Mouse (Mus musculus) lung, embryonic 16.5 days (tissue): ENCODE results near the gene Ang2. TPM values are rescaled to one million over a fixed set of nuclear protein-coding genes. Genes with fewer than 3 reads are reported as not detected.
"Not testable (repeated sequence)": the region's sequence is repeated elsewhere in the genome, so short reads cannot be mapped to it uniquely, and the experiment has no call there.

ENCODE experiments used
- ATAC-seq: fragments of 200-750 bp; cut with Nextera tagmentation; 2 replicates; pipeline ENCODE4 v1.8.0; 2017; ENCODE audit warnings: low read depth, mild to moderate bottlenecking, moderate library complexity
- H3K27ac ChIP-seq: fragments of 300-500 bp; sonication (generic); 2 replicates; pipeline ENCODE4 v1.5.1; 2014; ENCODE audit warnings: mild to moderate bottlenecking, control low read depth, low read length
- H3K27me3 ChIP-seq: fragments of 300-500 bp; sonication (generic); 2 replicates; pipeline ENCODE4 v1.6.1; 2014; ENCODE audit warnings: low read depth, low read length, mixed read lengths; ENCODE audit not compliant: control insufficient read depth, insufficient read depth
- H3K36me3 ChIP-seq: fragments of 300-500 bp; sonication (generic); 2 replicates; pipeline ENCODE4 v1.6.1; 2014; ENCODE audit warnings: low read length; ENCODE audit not compliant: control insufficient read depth, insufficient read depth
- H3K4me1 ChIP-seq: fragments of 300-500 bp; sonication (generic); replicated peaks from 2 replicates; pipeline ENCODE4 v1.6.1; 2014; ENCODE audit warnings: low read length, mixed read lengths; ENCODE audit not compliant: control insufficient read depth, insufficient read depth
- H3K4me2 ChIP-seq: fragments of 300-500 bp; sonication (generic); 2 replicates; pipeline ENCODE4 v1.6.1; 2014; ENCODE audit warnings: low read depth, low read length, control low read depth
- H3K4me3 ChIP-seq: fragments of 300-500 bp; sonication (generic); 2 replicates; pipeline ENCODE4 v1.5.1; 2014; ENCODE audit warnings: mild to moderate bottlenecking, low read length, control low read depth
- H3K9ac ChIP-seq: fragments of 300-500 bp; sonication (generic); 2 replicates; pipeline ENCODE4 v1.6.1; 2014; ENCODE audit warnings: low read length, control low read depth
- H3K9me3 ChIP-seq: fragments of 300-500 bp; sonication (generic); 2 replicates; pipeline ENCODE4 v1.6.1; 2016; ENCODE audit warnings: low read length; ENCODE audit not compliant: control insufficient read depth
- WGBS: fragments of 180-500 bp; shearing (Covaris S2); extraction: QIAGEN DNeasy Blood & Tissue Kit; methylation state at CpG from one replicate; pipeline ENCODE4 v1.1.7; 2014; 5-methylcytosine and 5-hydroxymethylcytosine counted together
- polyA plus RNA-seq: library from polyadenylated mRNA; unstranded; fragments of >200 nt; fragmentation: Nextera tagmentation; extraction: Ambion mirVana; gene quantifications from 2 replicates; pipeline ENCODE4 v1.2.1, GENCODE M21; 2015

Gene Ang2
- polyA plus RNA-seq, 1 experiment from 2014 or later = not detected

DNA sequence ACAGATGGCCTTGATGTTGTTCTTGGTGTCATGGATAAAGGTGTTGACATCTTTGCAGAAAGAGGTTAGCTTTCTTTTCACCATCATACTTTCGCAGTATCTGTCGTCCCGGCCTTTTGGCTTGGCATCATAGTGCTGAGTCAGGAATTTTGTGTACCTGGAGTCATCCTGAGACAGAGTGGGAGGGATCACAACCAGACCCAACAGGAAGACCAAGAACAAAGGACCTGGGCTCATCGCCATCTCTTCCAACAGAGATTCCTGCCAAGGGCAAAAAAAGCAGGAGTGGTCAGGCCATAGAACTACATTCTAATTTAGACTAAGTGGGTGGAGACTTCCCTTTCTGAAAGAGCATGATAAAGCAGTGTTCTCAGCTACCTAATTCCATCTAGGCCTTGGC, 3.3 kb downstream of the Ang2 start:
- WGBS = 84% methylated on average over 4 of the region's 4 CpGs

DNA sequence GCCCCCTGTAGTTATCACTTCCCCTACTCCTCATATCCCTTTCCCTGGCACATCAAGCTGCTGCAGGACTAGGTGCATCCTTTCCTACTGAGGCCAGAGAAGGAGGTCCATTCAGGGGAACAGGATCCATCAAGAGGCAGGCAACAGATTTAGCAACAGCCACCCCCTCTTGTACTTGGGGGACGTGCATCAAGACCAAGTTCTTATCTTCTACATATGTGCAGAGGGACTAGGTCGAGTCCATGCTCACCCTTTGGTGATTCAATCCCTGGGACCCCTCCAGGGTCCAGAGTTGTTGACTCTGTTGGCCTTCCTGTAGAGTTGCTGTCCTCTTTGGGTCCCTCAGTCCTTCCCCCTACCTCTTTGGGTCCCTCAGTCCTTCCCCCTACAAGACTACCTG, 17.9 kb downstream of the Ang2 start:
- not testable (repeated sequence) for H3K4me3 ChIP-seq, H3K4me2 ChIP-seq, H3K27ac ChIP-seq, H3K36me3 ChIP-seq, H3K27me3 ChIP-seq, H3K9ac ChIP-seq, H3K9me3 ChIP-seq, ATAC-seq, H3K4me1 ChIP-seq
- 76% methylated on average over 2 of the region's 2 CpGs for WGBS

More for the DNA sequence above, 3.3 kb downstream of the Ang2 start:
- no peak overlapping the region for H3K9ac ChIP-seq
- H3K36me3 ChIP-seq = no peaks in the 10 kb centered on the region
- no peak overlapping the region for H3K4me2 ChIP-seq
- no peaks in the 10 kb centered on the region for H3K9me3 ChIP-seq
- no peak overlapping the region for H3K4me3 ChIP-seq
- no peak for ATAC-seq
- H3K27ac ChIP-seq = no peak overlapping the region
- no peaks in the 10 kb centered on the region for H3K27me3 ChIP-seq
- no peaks in the 10 kb centered on the region for H3K4me1 ChIP-seq

DNA sequence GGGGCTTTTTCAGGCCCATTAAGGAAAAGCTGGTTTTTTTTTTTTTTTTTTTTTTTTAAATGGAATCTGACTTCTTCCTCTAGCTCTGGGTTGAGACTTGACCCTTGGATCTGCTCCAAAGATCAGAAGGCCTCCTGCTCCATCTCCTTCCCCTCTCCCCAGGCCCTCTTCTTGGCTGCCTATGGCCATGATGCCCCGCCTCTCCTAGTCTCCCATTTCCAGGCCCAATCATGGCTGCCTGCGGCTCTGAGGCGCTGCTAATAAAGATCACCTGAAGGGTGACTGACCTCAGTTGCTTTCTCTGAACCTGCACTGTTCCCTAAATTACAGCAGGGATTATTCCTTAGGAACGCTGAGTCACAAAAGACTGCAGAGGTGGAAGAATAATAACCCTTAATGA, 25.1 kb downstream of the Ang2 start:
- no peak overlapping the region for H3K9ac ChIP-seq

DNA sequence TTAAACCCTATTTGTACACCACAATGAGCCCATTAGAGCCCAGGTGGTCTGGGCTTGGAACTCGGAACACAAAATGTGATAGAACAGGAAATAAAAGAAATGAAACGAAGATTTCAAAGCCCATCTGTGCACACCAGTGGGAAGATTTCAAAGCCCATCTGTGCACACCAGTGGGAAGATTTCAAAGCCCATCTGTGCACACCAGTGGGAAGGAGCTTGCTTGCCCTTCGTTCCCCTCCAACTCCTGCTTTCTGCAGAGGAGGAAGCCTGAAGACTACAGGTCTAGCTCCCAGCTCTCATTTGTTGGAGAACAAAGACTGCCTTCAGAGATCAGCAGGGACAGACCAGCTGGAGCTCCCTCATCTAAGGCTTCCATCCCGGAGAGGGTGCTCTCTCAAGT, 26.0 kb downstream of the Ang2 start:
- not testable (repeated sequence) for H3K4me1 ChIP-seq, ATAC-seq, H3K4me3 ChIP-seq, H3K9ac ChIP-seq, H3K36me3 ChIP-seq, H3K27ac ChIP-seq, H3K27me3 ChIP-seq, H3K4me2 ChIP-seq, H3K9me3 ChIP-seq
- 40% methylated on average over 4 of the region's 4 CpGs for WGBS

More for the DNA sequence above, 25.1 kb downstream of the Ang2 start:
- H3K4me3 ChIP-seq = no peak overlapping the region
- no peak for ATAC-seq
- no peaks in the 10 kb centered on the region for H3K27me3 ChIP-seq
- H3K4me2 ChIP-seq = no peak overlapping the region
- 71% methylated on average over 4 of the region's 4 CpGs for WGBS
- H3K27ac ChIP-seq = no peak overlapping the region
- no peaks in the 10 kb centered on the region for H3K9me3 ChIP-seq
- H3K4me1 ChIP-seq = no peaks in the 10 kb centered on the region
- H3K36me3 ChIP-seq = no peaks in the 10 kb centered on the region

DNA sequence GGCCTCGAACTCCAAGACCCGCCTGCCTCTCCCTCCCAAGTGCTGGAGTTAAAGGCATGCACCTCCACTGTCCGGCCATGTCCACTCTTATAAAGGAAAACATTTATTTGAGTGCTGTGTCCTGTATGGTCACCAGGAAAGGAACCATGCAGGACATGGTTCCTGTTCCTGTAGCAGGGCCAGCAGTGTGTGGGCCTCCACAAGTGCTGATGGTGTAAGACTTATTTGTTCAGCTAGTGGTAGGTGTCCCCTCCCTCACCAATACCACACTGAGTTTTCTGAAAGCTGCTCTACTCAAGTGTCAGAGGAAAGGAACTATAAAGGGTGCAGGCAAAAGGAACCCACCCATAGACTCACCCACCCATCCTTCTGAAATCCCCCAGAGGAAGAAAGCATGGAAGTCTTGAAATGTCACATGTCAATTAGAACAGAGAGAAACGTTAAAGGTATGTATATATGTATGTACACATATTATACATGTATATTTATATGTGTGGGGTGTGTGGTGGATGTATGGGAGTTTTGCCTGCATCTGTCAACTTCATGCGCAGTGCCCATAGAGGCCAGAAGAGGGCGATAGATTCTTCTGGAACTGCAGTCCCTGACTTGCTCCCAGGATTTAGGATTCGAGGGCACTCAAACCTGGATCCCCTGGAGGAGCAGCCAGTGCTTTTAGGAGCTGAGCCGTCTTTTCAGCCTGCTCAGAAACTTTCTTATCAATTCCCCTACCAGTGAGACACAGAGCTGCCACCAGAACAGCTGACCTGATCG, 26.7 kb downstream of the Ang2 start:
- not testable (repeated sequence) for H3K36me3 ChIP-seq, H3K4me3 ChIP-seq, ATAC-seq, H3K27me3 ChIP-seq, H3K9me3 ChIP-seq, H3K27ac ChIP-seq, H3K9ac ChIP-seq, H3K4me2 ChIP-seq, H3K4me1 ChIP-seq
- 34% methylated on average over 9 of the region's 9 CpGs for WGBS

DNA sequence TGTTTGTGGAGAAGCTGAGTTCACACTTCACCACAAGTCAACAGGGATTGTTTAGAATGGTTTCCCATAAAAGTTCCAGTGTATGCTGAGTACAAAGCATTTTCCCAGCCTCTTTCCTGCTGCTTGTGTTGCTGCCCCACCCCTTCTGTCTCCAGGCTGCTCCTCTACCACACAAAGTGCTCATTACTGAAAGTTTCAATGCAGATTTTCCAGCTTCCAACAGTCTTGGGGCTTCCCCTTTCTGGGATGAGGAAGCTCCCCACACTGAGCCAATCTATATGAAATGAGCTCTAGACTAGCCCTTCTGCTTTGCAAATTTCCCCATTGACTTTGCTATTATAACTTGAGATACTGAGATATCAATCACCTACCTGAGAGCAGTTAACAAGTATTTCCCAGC, 32.9 kb downstream of the Ang2 start:
- Histone ChIP-seq H3K4me2 (no peak overlapping the region), H3K9me3 (no peaks in the 10 kb centered on the region), H3K27ac (no peak overlapping the region), H3K36me3 (no peaks in the 10 kb centered on the region), H3K27me3 (no peaks in the 10 kb centered on the region), H3K4me1 (no peaks in the 10 kb centered on the region), H3K9ac (no peak overlapping the region), H3K4me3 (no peak overlapping the region)
- ATAC-seq = no peak

DNA sequence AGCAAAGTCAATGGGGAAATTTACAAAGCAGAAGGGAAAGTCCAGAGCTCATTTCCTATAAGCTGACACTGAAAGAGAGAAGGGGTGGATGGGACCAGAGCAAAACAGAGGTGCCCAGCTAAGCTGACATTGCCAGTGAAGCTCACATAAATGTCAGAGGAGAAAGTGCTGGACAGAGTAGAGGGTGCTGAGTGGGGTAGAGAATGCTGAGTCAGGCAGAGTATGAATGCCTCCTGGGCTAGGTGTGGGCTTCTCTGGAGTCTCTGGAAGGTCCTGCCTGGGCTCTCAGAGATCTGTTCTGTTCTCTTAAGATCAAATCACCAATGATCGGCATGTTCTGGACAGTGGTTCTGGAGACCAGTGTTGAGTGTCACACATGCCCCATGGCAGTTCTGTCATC, 33.5 kb downstream of the Ang2 start:
- no peak for ATAC-seq
- Histone ChIP-seq H3K27me3 (no peaks in the 10 kb centered on the region), H3K36me3 (no peaks in the 10 kb centered on the region), H3K4me1 (no peaks in the 10 kb centered on the region), H3K4me3 (no peak overlapping the region), H3K27ac (no peak overlapping the region), H3K4me2 (no peak overlapping the region), H3K9me3 (no peaks in the 10 kb centered on the region), H3K9ac (no peak overlapping the region)
- 88% methylated on average over 1 of the region's 1 CpGs for WGBS

DNA sequence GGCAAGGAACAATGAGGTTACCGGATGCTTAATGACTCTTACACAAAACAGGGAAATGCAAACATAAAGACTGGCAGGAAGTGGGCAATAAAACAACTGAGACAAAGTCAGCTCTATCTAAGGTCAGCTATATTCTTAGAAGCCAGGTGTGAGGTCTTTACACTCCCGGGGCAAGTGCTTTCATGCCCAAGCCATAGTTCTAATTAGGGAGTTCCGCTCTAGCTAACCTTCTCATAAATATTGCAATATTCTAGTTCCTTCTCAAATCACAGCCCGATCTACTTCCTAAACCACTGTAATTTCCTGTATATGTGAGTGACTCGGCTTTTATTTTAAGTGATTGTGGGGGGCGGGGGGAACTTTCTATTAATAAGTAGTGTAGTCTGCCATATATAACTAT, 35.6 kb downstream of the Ang2 start:
- not testable (repeated sequence) for H3K4me2 ChIP-seq, H3K4me3 ChIP-seq, H3K9me3 ChIP-seq, H3K27me3 ChIP-seq, H3K36me3 ChIP-seq, ATAC-seq, H3K27ac ChIP-seq, H3K9ac ChIP-seq, H3K4me1 ChIP-seq
- WGBS = 78% methylated on average over 6 of the region's 6 CpGs

DNA sequence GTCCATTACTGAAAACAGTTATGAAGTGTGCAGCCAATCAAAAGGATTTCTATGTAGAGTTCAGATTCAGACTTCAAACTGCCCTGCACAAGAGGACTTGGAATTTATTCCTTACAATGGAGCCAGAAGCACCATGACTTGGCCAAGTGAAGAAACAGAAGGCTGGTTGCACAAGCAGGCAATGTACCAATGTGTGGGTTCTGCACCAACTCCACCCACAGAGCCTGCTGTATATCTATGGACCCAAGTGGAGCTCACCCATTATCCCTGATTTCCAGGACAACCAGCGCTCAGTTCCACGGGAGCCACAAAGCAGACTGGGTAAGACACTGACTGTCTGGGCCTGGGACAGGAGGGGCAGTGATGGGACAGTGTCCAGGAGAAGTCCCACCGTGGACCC, 37.0 kb downstream of the Ang2 start, which contains the start of gene Rnase2b:
Rnase2b (plus strand) TSS at position 285 of the 400 bp plus-strand sequence.
- ATAC-seq, H3K9ac ChIP-seq, H3K27me3 ChIP-seq, H3K9me3 ChIP-seq, H3K4me3 ChIP-seq, H3K36me3 ChIP-seq, H3K27ac ChIP-seq, H3K4me1 ChIP-seq, H3K4me2 ChIP-seq: not testable (repeated sequence)
- 91% methylated on average over 3 of the region's 3 CpGs for WGBS

DNA sequence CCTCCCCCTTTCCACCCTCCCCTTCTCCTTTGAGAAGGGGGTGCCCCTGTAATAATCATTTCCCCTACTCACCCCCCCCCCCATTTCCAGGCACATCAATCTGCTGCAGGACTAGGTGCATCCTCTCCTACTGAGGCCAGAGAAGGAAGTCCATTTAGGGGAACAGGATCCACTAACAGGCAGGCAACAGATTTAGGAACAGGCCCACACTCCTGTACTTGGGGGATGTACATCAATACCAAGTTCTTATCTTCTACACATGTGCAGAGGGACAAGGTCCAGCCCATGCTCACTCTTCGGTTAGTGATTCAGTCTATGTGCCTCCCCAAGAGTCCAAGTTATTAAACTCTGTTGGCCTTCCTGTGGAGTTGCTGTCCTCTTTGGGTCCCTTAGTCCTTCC, 41.9 kb downstream of the Ang2 start:
- H3K4me1 ChIP-seq = no peaks in the 10 kb centered on the region
- no peaks in the 10 kb centered on the region for H3K9me3 ChIP-seq
- no peak for ATAC-seq
- H3K9ac ChIP-seq = no peak overlapping the region
- no peak overlapping the region for H3K27ac ChIP-seq
- H3K4me3 ChIP-seq = no peak overlapping the region
- no peaks in the 10 kb centered on the region for H3K27me3 ChIP-seq
- H3K36me3 ChIP-seq = no peaks in the 10 kb centered on the region
- H3K4me2 ChIP-seq = no peak overlapping the region
- 93% methylated on average over 1 of the region's 1 CpGs for WGBS
